Mouse (Mus musculus): ENCODE measurements at regions not wholly inside any gene's neighbourhood (a gene's known extent, or its start where the extent isn't known, plus 50 kb on each side); places are given as distances from the start of the nearest gene placed in this dataset.

DNA sequence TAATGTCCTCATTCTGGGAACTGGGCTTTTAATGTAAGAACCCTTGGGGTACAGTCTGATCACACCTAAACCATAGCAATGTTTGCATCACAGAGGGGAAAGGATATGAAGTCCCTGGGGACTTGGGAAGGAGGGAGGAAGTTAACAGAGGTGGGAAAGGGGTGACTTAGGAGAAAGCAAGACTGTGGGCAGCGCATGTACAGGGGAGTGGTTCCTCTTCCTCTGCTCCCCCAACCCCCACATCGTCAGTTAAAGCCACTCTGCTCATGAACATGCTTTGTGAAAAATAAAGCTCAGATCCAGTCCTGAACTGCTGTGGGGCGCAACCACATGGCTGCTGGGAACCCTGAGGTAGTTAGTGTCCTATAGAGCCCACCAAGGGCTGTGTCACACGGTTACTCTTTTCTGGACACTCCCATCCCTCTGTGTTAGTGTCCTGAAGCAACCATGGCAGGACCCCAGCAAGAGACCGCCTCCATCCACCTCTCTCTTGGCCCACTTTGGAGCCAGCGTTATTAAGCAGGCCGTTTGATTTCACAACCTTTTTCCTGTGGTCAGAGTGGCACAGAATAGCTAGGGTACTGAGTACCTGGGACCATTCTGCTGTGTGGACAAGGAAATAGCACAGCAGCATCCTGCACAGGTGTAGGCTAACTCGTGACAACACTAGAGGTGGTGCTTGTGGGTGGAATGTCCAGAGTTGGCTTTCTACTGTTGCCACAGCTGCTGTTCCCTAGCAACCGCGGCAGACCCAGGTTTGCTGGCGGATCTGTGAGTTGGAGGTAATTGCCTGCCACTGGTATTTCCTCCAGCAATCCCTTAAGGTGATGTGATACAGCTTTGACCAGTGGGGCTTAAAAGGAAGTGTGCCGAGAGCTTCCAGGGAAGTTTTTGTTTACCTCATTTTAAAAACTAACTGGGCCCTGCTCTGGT, 50.3 kb upstream of the Cpeb4 start:
- no peak for DNase-seq

Data from adrenal gland, adult 2 months (tissue).